Mouse (Mus musculus): ENCODE data around the gene U2surp.

DNA sequence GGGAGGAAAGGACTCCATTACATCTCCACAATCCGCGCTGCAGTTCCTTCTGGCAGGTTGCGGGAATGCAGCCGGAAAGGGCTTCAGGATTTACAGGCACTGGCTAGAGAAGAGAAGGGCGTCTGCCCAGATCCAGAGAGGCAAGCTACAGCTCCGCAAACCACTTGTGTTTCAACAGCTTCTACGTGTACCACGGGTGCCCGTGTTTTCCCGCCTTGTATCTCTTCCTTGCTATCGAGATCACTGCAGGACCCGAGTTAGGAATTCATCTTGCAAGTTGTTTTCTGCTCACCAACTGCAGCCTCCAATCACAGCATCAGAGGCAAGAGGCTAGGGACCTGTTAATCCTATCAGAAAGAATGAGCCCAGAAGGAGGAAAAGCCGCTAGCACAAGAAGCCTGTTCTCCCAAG is 69.5 kb downstream of the U2surp start:
- TF ChIP-seq EP300 (IDR thresholded peaks at IDR 0.05; ENCODE audit: low read depth in 1 of 2, low read length in 2 of 2) = no peak
- no peak for TF ChIP-seq CTCF (IDR thresholded peaks at IDR 0.05 in 2 of 3, conservative IDR thresholded peaks at IDR 0.05 in 1 of 3; ENCODE audit: control insufficient read depth in 1 of 3, insufficient read depth in 1 of 3, low read depth in 2 of 3, low read length in 3 of 3, poor library complexity in 1 of 3, severe bottlenecking in 1 of 3)
- no peak for TF ChIP-seq RAD21 (IDR thresholded peaks at IDR 0.05; ENCODE audit: low read depth, low read length)
